Mouse (Mus musculus) spleen, embryonic (tissue): ENCODE data around the gene Uhrf2.

Experiments used
- CTCF ChIA-PET: fragments of 350-600 bp; sonication (Branson Sonifier 250); formaldehyde crosslinking; loops from one replicate; lab custom pipeline; 2022; lab: Charles Lee

The Uhrf2 gene

DNA sequence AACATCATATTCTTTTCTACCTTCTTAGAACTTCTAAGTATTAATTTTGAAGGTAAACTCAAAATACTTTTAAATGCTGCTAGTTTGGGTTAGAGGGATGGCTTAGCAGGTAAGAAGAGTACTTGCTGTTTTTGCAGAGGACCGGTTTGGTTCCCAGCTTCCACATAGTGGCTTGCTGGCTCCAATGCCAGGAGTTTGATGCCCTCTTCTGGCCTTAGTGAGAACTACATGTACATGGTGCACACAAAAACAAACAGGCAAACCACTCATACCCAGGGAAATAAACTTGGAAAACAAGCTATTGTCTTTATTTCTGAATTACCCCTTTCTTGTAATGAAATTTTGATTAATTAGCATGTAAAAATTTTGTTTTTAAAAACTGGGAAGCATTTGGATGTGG lies 15.5 kb downstream of the Uhrf2 start:
- CTCF ChIA-PET, result interaction anchor here (1.0 kb wide), 2 partner anchors 11 to 97 kb away, joined by 3 to 4 read pairs; no protein-coding TSS in a partner anchor

DNA sequence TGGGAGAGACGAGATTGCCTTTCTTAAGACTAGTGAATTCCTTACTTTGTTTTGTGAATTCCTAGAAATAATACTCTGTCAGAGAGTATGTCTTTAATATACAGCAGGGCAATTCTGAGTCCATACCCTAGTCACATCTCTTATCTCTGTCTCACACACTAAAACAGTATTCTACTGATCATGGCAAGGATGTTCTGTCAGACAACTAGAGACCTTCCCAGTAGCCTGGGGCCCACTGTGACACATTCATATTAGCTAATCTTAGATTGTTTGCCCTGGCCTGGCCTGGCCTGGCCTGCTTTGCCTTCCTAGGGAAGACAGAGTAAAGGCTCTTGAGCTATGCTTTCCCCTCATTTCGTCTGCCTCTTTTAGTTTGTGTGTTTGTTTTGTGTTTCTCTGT lies 20.3 kb downstream of the Uhrf2 start:
- CTCF ChIA-PET, result interaction anchor here (1.0 kb wide), 1 partner anchor 13 kb away, joined by 3 read pairs; no protein-coding TSS in a partner anchor

DNA sequence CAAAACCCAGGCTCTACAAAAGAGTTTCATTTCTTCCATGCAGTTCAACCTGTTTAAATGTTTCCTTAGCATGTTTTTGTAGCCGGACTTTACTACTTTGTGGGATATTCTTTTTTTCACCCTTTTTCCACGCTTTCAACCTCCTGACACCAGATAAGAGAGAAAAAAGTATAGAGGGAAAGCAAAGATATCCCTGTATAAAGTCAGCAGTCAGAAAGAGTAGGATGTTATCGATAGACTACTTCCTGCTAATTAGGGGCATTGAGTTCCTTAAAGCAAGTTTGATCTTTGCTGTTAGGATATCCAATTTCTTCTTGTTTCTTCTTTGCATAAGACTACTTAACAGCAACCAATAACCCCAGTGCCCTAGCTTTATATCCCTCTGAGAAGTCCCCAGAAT lies 21.2 kb downstream of the Uhrf2 start:
- CTCF ChIA-PET, result no interaction called here

DNA sequence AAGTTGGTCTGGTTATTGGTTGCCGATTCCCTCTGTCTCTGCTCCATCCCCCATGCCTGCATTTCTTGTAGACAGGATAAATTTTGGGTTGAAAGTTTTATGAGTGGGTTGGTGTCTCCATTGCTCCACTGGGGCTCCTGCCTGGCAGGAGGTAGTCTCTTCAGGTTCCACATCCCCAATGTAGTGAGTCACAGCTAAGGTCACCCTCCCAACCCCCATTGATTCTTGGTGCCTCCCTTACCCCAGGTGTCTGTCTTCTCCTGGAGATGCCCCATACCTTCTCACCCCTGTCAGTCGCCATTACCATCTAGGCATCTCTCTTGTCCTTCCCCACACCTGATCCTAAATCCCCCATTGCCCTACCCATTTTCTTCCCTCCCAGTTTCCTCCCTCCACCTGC lies 23.9 kb downstream of the Uhrf2 start:
- CTCF ChIA-PET, result no interaction called here

DNA sequence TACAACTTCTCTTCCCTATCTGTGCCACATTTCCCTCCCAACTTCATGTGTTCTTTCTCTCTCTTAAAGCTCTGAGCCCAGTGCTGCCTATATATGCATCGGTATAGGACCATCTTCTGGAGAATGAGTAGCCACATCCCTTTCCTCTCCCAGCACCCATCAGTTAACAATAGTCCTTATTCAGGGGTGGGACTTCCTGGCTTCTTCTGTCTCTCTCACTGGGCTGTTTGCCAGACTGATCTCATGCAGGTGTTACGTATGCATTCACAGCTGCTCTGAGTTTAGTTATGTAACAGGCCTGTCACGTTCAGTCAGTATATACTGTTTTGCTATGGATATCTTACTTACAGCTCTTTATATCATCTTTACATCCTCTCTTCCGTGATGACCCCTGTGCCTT lies 35.5 kb downstream of the Uhrf2 start:
- CTCF ChIA-PET, result no interaction called here

DNA sequence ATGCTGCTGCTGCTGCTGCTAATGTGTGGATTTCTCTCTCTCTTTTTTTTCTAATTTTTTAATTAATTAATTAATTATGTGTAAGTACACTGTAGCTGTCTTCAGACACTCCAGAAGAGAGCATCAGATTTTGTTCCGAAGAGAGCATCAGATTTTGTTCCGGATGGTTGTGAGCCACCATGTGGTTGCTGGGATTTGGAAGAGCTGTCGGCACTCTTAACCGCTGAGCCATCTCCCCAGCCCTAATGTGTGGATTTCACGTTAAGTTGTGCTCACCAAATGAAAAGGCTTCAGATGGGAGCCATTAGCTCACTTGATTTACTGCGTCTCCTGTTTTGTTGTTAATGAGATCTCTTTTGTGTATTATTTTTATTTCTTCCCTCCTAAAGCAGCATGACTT lies 59.9 kb downstream of the Uhrf2 start:
- CTCF ChIA-PET, result no interaction called here

DNA sequence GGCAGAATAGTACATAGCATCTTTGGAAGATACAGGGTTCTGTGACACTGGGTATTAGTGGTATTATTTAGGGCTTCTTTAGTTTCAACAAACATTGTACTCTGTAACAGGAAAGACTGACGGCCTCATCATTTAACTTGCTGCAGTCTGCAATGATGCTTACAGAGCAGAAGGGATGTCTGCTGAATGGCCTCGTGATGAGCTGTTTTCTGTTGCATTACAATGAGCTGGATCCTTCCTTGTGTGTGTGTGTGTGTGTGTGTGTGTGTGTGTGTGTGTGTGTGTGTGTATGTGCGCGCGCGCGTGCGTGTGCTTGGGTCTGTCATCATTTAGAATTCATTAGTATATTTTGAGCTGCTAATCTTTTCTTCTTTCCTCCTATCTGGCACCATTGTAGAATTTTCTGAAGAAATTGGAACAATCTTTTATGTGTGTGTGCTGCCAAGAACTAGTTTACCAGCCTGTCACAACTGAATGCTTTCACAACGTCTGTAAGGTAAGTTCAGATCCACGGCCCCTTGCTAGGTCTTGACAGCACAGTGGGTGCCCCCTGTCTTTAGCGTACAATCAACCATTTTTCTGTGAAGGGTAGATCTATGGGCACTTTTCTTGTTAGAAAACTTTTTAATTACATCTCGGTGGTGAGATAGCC lies 61.5 kb downstream of the Uhrf2 start:
- CTCF ChIA-PET, result no interaction called here

DNA sequence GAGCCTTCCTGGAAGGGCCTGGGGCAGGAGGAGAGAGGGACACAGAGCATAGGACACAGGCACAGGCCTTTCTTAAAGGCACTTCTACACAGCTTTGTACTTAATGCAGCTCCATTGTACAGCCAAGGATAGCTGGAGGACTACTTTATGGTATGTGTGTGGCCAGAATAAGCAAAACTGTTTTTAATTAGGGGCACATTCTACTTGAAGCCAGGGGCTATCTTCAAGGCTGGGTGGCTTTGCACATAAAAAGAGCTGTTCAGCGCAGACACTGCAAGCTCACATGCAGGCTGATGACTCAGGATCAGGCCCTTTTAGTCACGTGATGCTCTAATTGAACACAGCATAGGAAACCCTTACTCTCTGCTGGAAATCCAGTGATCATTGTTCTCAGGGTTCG lies 65.9 kb downstream of the Uhrf2 start:
- CTCF ChIA-PET, result no interaction called here

DNA sequence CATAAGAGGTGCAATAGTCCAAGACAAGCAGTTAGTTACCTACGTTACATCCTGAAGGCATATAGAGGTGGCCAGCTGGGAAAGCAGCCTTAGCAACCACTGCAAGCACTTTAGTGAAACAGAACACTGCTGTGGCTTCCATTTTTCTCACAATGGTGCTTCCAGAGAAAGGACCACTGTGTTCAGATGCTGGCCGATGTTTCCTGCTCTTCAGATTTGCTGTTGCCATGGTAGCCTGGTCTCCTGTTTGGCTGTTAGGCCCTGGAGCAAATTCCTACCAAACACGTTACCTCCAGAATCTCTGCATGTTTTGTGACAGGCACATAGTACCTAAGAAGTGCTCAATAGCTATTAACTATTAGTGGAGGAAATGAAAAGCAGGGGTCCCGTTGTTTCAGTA lies 66.7 kb downstream of the Uhrf2 start:
- CTCF ChIA-PET, result no interaction called here

DNA sequence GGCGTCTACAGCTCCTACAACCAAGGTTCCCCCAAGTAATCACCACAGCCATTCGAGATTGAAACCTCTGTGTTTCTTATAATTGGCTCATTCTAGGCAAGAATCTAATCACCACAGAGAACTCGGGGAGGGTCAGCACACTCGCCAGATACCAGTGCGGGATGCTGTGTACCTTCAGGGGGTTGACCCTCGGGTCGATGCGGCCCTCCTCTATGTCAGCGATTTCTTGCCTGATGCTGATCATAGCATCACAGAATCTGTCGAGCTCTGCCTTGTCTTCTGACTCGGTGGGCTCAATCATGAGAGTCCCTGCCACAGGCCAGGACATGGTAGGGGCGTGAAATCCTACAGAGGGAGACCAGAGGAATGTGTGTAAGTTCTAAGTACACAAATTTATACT lies 70.3 kb downstream of the Uhrf2 start:
- CTCF ChIA-PET, result no interaction called here

DNA sequence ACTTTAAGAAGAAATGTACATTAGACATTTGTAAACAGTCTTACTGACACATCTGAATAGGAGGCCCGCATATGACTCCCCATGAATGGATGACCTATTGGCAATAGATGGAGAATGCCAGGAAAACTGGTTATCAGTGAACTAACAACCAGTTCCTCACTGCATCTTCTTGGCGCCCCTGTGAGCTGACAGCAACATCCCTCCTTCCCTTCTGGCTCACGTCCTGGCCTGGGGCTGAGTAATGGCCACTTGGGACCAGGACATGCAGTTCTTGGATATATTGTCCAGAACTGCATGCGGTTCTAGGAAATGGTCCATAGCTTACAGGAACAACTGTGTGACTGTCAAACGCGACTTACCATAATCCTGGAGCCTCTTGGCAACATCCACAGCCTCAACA lies 72.3 kb downstream of the Uhrf2 start:
- CTCF ChIA-PET, result interaction anchor here (0.8 kb wide), 1 partner anchor 18 kb away, joined by 4 read pairs; no protein-coding TSS in a partner anchor

DNA sequence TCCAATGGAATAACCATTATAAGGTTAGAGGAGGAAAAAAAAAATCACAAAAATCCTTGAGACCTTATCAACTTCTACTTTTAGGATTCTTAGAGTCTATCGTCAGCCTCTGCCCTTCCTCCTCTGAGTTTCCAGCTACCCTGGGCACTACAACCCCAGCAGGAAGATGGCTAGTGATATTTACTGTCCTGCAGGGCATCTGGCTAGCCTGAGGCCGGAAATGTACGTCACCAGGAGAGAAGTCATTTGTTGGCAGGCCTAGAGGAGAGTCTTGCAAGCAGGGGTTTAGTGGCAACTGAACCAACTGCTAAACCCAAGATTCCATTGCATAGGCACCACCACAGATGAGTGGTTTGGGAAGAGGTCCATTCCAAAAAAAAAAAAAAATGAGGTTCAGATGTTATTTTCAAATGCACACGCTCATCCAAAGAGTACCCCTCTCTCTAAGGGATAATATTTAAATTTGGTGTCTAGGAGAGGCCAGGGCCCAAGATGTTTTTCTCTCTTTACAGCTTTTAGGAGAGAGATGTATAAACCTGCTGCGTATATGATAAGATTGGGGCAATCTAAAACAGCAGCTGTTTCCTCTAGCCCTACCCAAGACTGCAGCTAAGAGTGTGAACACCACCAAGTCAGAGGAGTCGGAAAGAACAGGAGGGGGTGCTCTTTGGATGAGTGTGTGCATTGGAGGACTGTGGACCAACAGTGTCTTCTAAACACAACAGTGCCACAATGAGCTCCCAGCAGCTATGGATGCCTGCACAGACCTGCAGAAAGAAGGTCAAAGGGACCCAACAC lies 74.9 kb downstream of the Uhrf2 start:
- CTCF ChIA-PET, result no interaction called here

DNA sequence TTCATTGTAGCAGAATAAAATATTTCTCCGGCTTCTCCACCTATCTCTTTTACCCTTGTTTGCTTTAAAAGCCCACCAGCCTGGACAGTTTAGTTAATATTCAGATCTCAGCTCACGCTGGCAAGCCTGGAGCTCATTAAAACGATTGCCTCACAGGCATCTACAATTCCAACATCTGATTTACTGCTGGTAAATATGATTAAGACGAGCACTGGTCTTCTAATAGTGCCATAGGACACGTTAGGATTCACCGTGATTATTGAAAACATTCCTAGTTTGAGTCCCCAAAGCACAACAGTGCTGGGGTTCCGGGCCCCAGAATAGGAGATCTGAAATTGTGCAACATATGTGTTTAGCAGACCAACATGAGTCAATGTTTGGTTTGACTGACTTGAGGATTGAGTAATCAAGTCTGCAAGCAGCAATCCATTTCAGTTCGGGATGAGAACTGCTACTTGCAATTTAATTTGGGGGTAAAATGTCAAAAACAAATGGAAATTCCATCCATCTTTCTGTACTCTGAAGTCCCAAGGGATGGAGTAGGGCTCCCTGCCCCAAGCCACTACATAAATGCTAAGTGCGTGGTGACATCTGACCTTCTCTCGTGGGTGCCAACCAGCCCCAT lies 77.0 kb downstream of the Uhrf2 start:
- CTCF ChIA-PET, result no interaction called here

DNA sequence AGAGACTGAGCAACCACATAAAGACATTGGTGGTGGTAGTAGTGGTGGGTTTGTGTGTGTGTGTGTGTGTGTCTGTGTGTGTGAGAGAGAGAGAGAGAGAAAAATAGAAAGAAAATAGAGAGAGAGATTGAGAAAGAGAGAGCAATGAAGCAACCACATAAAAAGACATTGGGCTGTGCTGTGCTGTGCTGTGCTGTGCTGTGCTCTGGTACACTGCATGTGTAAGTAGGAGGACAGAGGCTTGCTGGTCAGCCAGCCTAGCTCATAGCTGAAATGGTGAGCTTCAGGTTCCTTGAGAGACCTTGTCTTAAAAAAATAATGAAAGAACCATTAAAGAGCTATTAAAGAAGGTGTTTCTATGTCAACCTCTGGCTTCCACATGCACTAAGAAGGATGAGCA lies 78.3 kb downstream of the Uhrf2 start:
- CTCF ChIA-PET, result no interaction called here

DNA sequence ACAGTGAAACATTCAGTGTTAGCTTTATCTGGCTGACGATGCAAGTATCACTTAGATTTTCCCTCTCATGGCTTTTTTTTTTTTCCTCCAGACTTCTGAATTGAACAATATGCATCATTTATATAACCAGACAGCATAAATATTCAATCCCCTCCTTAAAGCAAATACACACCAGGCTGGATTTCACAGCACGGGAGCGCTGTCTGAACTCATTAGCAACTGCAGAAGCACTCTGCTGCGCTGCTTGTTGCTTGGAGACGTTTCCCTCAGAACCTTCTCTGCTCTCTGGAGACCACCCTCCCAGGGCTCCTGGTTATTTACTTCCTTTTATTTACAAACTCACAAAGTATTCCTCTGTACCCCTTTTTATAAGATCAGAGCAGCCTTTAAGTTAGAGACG lies 78.8 kb downstream of the Uhrf2 start:
- CTCF ChIA-PET, result interaction anchor here (0.5 kb wide), 1 partner anchor 288 kb away, joined by 3 read pairs; no protein-coding TSS in a partner anchor

DNA sequence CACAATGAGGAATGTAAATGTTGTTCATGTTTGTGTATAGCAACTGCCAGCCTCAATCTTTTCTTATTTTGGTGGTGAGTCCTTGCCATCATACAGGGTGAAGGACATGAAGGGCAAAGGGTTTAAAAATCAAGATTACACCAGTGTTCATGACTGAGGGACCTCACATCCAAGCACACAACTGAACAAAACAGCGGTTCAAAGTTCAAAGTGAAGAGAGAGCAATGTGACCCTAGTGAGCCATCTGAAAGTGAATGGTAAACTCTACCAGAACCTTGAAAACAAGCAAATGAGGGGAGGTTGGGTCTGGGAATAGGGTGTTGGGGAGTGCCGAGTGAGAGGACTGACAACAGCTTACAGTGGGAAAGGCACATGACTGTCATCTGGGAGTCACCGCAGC lies 81.1 kb downstream of the Uhrf2 start:
- CTCF ChIA-PET, result no interaction called here

DNA sequence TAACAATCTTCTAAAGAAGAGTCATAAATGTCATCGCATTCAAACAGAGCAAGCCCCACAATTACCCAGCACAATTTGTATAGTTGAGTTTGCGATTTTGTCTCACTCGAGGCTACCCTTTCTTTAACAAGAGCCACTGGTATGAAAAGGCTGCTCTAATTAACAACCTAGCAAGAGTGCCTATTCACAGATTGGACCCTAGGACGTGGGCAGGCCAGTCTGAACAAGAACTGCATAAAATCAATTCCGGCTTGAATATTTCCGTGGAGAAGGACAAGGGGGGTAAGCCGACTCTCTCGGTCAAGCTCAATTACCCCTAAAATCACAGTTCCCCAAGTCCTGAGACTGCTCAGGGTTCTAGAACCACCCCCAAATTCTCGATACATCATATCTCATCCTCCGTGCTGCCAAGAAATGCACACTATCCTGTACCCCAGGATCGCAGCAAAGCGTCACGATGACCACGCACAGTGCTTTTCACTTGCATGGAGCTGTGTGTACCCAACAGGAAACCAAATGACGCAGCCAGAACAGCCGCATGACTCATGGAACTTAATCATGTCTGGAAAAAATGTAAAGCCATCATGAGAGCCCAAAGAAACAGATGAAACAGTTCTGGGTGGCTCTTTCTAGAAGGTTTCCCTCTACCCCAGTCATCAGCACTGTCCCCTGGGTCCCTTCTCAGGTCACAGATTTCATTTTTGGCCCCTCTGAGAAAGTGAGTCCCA lies 82.8 kb downstream of the Uhrf2 start:
- CTCF ChIA-PET, result no interaction called here

DNA sequence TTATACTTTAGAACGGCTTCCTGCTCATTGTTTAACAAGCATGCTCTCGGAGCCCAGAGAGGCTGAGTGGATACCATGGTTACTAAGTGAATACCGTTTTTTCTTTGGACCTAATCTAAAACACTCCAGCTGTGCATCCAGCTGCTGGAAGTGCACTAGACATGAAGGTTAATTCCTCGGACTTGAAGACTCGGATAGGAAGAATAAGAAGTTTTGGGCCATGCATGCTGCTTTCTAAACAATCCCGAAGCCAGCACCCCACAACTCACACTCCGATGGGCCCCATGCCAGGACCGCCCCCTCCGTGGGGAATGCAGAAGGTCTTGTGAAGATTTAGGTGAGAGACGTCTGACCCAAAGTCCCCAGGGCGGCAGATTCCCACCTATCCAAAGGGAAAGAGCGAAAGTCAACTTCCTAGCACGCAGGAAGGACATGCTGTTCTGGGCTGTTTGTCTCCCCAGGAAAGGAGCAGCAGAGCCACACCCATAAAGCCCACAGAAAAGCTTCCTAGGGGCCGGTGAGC lies 84.7 kb downstream of the Uhrf2 start:
- CTCF ChIA-PET, result no interaction called here

DNA sequence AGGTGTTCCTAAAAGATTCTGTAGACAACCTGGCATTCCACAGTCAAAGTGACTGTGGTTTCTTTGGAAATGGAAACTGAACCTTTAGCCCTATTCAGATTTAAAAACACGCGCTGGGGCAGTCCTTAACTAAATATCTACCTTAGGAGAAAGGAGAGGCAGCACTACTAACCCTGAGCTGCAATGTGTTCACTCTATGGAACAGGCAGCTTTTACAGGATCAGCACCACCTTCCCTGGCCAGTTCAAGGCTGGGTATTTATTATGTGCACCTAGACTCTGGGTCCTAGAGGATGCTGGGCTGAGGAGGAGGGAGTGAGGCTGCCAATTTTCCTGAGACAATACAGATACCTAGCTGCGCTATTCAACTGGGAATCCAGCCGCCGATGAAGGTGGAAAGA lies 85.3 kb downstream of the Uhrf2 start:
- CTCF ChIA-PET, result no interaction called here

DNA sequence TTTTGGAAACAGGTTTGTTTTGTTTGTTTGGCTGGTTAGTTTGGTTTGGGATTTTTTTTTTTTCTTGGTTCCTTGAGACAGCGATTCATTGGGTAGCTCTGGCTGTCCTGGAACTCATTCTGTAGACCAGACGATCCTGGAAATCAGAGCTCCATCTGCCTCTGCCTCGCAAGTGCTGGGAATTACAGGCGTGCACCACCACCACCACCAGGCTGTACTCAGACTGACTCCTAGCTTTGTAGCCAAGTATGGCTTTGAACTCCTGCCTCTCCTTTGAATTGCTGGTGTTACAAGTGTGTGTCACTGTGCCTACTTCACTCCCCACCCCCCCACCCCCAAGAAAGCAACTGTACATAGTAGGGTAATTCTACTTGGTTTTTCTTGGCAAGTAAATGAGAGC lies 86.9 kb downstream of the Uhrf2 start:
- CTCF ChIA-PET, result interaction anchor here (0.5 kb wide), 1 partner anchor 41 kb away, joined by 3 read pairs; no protein-coding TSS in a partner anchor

DNA sequence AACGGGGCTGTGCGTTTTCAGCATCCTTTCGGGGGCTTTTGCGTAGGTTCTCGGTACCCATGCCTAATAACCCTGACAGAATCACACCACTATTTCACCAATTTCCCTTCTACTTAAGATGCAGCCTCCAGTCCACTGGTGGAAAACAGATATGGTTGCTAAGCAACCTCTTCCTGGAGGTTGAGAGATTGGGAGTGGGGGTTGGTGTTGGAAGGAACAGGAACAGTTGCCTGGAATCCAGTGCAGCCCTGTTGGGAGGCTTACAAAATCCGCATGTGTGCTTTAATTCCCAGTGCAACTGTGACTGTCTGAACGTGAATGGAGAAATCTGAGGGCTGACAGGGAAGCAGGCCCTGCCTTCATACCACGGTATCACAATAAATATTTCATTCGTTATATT lies 87.5 kb downstream of the Uhrf2 start:
- CTCF ChIA-PET, result interaction anchor here (0.5 kb wide), 1 partner anchor 41 kb away, joined by 3 read pairs; no protein-coding TSS in a partner anchor
